Mouse (Mus musculus) hematopoietic stem cell, adult 5-6 weeks (primary cell): ENCODE measurements at regions not wholly inside any gene's neighbourhood (a gene's known extent, or its start where the extent isn't known, plus 50 kb on each side); places are given as distances from the start of the nearest gene placed in this dataset.

Experiments used
- ATAC-seq, 2 experiments: fragments of 125-278 bp in 1 of 2; replicated peaks in 1 of 2; 2 replicates each; pipeline ENCODE4 v1.8.0; 2016 to 2017; ENCODE audit warnings: inconsistent platforms in 2 of 2, mild to moderate bottlenecking in 2 of 2, moderate number of reproducible peaks in 2 of 2, low read depth in 1 of 2, moderate TSS enrichment in 1 of 2; ENCODE audit not compliant: low FRiP score in 2 of 2, poor library complexity in 2 of 2, severe bottlenecking in 2 of 2, insufficient read depth in 1 of 2, low TSS enrichment in 1 of 2

- ATAC-seq = no peak
These were observed 882.8 kb downstream of the Tecrl start for GRCm38 (mm10) chr5:82472146-82472545.

GRCm38 (mm10) chr5:82464272-82464671 is 890.7 kb downstream of the Tecrl start:
- no peak for ATAC-seq

GRCm38 (mm10) chr5:82441288-82441687 is 913.7 kb downstream of the Tecrl start:
- no peak for ATAC-seq

DNA sequence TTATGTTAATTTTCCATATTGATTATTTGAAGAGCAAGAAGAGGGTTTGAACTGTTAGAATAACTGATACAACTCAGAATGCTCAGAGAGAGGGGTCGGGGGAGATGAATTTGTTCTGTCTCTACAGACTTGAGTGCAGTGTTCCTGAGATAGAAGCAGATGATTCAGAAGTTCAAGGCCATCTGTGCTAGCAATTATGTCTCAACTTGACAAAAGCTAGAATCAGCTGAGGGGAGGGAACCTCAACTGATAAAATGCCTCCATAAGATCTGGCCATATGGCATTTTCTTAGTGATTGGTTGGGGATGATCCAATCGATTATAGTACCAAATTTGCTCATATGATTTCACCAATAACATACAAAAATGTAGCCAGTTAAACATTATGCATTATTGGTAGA is 914.9 kb downstream of the Tecrl start:
- ATAC-seq = no peak

- no peak for ATAC-seq
These were observed 934.6 kb downstream of the Tecrl start for GRCm38 (mm10) chr5:82420396-82420795.

- ATAC-seq = no peak
These were observed 958.3 kb downstream of the Tecrl start for GRCm38 (mm10) chr5:82396632-82397234.

DNA sequence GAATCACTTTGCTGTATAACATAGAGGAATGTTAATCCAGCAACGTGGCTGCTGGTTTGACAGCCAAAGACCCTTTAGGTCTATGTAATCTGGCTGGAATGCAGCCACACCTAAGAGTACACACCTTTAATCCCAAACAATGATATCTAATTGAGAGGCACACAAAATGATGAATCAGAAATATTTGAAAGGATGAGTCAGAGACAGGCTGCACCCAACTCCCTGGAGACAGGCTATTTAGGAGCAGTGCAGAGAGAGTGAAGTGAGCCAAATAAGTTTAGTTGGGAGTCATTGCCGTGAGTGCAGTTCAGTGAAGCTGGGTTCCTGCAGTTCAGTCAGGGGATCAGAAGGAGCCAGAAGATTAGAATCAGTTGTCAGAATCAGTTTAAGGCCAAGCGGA is 993.4 kb downstream of the Tecrl start:
- ATAC-seq = no peak

DNA sequence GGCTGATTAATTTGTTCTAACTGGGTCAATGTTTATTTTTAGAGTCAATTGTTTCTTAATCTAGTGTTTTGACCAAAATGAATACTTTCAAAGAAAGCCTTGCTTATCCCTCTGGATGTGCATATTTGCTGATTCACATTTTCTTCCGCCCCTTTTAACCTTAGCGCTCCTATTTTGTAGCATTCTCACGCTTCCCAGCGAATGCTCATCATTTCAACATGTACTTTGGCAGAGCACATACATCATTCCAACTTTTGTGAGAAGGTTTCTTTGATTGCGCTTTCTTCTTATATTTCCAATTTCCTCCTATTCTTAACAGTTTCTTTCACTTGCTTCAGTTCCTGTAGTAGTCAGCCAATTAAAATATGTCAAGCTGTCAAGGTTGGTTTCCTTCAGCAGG is 998.7 kb downstream of the Tecrl start:
- no peak for ATAC-seq

- ATAC-seq = no peak
These were observed 1003.9 kb downstream of the Tecrl start for GRCm38 (mm10) chr5:82351089-82351488.

GRCm38 (mm10) chr5:82346672-82347071 is 1008.3 kb downstream of the Tecrl start:
- peak; percentile 58 to 67; a peak in 2 of 4 replicates for ATAC-seq

DNA sequence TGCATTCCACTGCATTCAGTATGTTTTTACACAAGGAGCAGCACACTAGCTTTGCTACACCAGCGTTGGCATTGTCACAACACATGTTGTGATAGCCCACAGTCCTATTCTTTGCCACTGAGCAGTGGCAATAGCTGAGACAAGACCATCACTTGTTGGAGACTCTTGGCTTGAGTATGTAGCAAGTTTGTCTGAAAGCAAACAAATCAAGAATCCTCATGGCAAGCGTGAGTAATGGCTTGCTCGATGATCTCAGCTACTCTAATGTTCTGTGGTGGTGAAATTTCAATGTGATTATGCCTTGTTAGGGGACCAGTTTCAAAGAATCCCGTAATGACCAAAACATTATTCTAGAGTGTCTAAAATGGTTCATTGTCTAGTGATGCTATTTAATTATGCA is 1030.6 kb downstream of the Tecrl start:
- ATAC-seq = no peak

GRCm38 (mm10) chr5:82319709-82320333 is 1035.2 kb downstream of the Tecrl start:
- no peak for ATAC-seq

DNA sequence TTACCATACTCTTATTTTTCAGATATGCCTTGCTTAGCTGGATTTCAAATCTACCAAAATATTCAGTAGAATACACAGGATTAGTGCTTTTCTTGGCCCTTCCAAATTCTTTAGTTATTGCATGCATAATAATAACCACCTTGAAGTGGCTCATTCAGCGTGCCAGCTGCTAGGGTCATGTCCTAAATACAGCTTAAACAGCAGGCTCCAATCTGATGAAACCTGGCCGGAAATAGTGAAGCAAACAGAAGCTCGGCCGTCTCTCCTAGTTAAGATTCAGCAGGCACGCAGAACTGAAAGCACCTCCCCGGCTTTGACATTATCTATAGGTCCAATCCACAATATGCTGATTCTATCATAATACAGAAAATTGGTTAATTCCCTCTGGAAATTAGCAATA is 1042.9 kb downstream of the Tecrl start:
- no peak for ATAC-seq

DNA sequence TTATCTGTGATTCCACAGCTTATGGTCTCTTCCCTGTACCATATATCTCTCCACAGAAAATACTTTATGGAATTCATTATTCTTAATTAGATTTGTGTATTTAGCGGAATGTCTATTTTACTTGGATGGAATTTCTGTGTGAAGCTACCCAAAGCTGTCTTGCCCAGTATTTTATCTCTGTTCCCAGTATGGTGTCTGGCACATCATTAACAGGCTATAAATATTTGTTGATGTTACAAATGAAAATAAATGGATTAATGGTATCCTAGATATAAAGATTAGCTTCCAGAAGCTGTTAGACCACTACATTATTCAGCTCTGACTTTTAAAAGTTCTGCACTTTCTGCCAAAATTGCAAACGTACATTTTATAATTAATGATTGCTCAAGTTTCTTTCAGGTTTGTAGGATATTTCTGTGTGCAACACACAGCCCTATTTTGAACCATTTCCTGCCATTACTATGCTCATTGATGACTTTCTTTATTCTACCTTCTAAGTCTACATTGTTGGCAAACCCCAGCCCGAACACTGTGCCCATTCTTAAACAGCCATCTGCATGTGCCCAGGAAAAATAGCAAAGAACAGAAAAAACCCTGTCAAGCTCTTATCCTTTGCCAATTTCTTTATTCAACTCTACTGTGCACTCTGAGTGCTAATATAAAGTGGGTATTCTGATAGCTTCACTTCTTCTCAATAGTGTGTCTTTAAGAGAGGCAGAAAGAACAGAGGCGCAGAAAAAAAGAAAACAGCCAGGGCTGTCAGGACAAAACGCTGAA is 1066.7 kb downstream of the Tecrl start:
- no peak for ATAC-seq

DNA sequence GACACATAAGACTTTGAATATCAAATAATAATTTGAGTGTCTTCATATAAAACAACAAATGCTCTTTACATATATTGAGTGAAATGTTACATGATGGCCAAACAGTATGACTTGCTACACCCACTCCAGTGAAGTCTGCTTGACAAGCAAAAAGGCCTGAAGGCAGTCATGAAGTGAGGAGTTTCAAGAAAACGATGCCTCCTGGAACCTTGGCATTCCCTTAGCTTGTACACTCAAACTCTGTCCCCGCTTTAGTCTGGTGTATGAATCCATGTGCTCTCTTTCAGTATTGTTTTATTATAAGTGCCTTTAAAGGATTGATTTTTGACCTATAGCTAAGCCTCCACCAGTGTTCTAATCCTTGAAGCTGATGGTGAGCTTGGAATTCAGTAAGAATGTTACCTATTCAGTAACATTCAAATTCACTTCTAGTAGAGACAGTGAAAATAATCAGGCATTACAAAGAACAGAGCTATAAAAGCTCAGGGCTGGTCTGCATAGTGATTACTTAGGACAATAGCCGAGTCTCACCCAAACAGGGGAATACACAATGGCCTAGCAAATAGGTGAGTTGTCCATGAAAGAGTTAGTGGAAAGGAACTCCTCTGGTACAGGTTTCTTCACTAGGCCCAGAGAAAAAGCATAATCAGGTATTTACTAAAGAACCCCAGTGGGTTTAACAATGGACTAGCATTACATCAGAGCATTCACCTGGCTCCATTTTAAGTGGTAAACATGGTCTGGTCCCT is 1101.5 kb downstream of the Tecrl start:
- ATAC-seq = no peak

GRCm38 (mm10) chr5:82226329-82226728 is 1128.7 kb downstream of the Tecrl start:
- no peak for ATAC-seq

DNA sequence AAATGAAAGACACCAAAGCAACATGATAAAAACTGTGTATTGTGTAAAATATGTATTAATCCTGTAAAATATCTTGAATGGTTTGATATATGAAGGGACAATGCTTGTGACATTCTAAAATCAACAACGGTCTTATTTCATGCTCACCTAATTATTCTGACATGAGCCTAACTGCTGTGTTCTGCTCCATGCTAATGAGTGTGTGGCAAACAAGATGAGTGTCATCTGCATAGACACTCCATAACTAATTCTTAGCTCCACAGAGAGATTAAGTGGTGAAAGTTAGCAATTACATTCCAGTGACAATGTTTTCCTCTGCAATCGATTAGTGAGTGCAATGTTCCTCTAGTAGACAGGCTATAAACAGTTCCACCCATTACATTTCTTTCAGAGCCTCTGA is 1131.4 kb downstream of the Tecrl start:
- no peak for ATAC-seq

GRCm38 (mm10) chr5:82203606-82204005 is 1151.4 kb downstream of the Tecrl start:
- ATAC-seq = no peak
